18 mouse cellular contexts compared by ENCODE assay signal in the genomic region with DNA sequence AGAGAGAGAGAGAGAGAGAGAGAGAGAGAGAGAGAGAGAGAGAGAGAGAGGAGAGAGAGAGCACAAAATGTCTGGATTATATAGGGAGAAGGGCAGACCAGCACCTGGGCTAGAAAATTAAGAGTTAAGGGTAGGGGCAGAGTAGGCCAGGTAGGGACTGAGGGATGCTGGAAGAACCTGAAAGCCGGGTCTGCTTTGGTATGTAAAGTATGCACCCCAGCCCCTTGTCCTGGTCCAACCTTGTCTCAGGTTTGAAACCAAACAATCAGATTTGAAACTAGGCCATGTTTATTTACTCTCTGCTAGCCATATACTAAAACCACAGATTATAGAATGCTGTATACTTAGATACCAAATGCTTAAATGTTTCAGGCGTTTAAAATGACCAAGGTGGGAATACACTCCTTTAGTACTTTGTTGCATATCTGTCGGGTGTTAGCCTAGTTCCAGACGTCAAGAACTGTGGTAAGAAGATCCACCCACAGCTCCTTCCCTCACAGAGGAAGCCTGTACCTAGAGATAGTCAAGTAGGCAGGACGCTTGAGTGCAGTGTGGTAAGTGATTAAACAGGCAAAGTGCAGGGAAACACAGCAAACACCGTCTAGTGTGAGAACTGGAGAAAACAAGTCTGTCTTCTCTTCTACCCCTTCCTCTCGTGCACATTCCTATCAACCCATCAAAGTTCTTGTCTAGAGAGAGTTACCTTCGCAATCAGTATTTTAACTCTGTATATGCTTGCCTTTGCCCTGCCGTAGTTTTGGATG. TPM values are rescaled to one million over a fixed set of nuclear protein-coding genes. Genes with fewer than 3 reads are reported as not detected.
DNase-seq lines count a peak whose midpoint lies in the region; ATAC-seq and TF ChIP-seq lines count a peak whose summit lies in the region.
"Had no signal": no experiment of that assay in that cellular context is flagged by ENCODE, and none has a peak within 500 bp of the region (broad histone marks: within the 10 kb centered on the region; RNA-seq: fewer than 3 reads in every experiment).

No protein-coding gene starts in this region.

- H3K9ac ChIP-seq in lung, embryonic 15.5 days: no peak overlapping the region
- H3K9ac ChIP-seq in liver, embryonic 14.5 days (replicated peaks): peak overlapping the region; percentile 39
- no peak overlapping the region for H3K9ac ChIP-seq in intestine, postnatal 0 days (ENCODE audit: low read depth, low read length)
- H3K9ac ChIP-seq: hindbrain, embryonic 15.5 days; limb, embryonic 13.5 days had no signal

- intact Hi-C loops in left cerebral cortex, adult 2 months (cut with DNase I): no loop called here

- no peak overlapping the region for H3K4me2 ChIP-seq in lung, embryonic 15.5 days
- peak overlapping the region; percentile 66 for H3K4me2 ChIP-seq in liver, embryonic 14.5 days (ENCODE audit: low read depth)
- H3K4me2 ChIP-seq in intestine, postnatal 0 days (replicated peaks; ENCODE audit: low read depth): no peak overlapping the region
- H3K4me2 ChIP-seq: hindbrain, embryonic 15.5 days; limb, embryonic 13.5 days had no signal

- TF ChIP-seq CTCF in liver, embryonic 14.5 days (IDR thresholded peaks at IDR 0.05; ENCODE audit: low read depth): no peak
- TF ChIP-seq CTCF in intestine, postnatal 0 days (IDR thresholded peaks at IDR 0.05; ENCODE audit: low read depth): no peak
- no peak for TF ChIP-seq CTCF in left cerebral cortex, adult 2 months (IDR thresholded peaks at IDR 0.05)

- WGBS in lung, embryonic 15.5 days: 34% methylated on average over 9 of the region's 9 CpGs
- 10% methylated on average over 9 of the region's 9 CpGs for WGBS in liver, embryonic 14.5 days (ENCODE audit: insufficient replicate concordance)
- WGBS in intestine, postnatal 0 days: 44% methylated on average over 9 of the region's 9 CpGs

- peak; percentile 85 for TF ChIP-seq EP300 in liver, embryonic 14.5 days (IDR thresholded peaks at IDR 0.05; ENCODE audit: low read depth)

- ATAC-seq in lung, embryonic 15.5 days (ENCODE audit: borderline replicate concordance, extremely low read depth, low FRiP score, low TSS enrichment): peak; percentile 42; the same call in 1 of the 2 replicates
- ATAC-seq in common myeloid progenitor, adult 5-6 weeks (replicated peaks; ENCODE audit: low read depth, poor library complexity, severe bottlenecking): peak; percentile 99
- ATAC-seq in liver, embryonic 14.5 days (ENCODE audit: insufficient read depth): peak; percentile 98
- no peak for ATAC-seq in intestine, postnatal 0 days

- no peaks in the 10 kb centered on the region for H3K9me3 ChIP-seq in lung, embryonic 15.5 days
- no peaks in the 10 kb centered on the region for H3K9me3 ChIP-seq in liver, embryonic 14.5 days (ENCODE audit: control insufficient read depth, low read length)
- no peaks in the 10 kb centered on the region for H3K9me3 ChIP-seq in intestine, postnatal 0 days (ENCODE audit: control insufficient read depth)
- H3K9me3 ChIP-seq: G1E; hindbrain, embryonic 15.5 days; limb, embryonic 13.5 days had no signal

- H3K4me1 ChIP-seq in lung, embryonic 15.5 days: peaks cover 11% of the 10 kb centered on the region
- peaks cover 5 to 24% of the 10 kb centered on the region in 2 experiments; a peak in 3 of 4 replicates for H3K4me1 ChIP-seq in liver, embryonic 14.5 days (replicated peaks; ENCODE audit: control insufficient read depth in 2 of 2, insufficient read depth in 2 of 2, low read length in 1 of 2)
- no peaks in the 10 kb centered on the region for H3K4me1 ChIP-seq in intestine, postnatal 0 days (replicated peaks; ENCODE audit: control insufficient read depth, insufficient read depth, low read length)
- H3K4me1 ChIP-seq: hindbrain, embryonic 15.5 days; limb, embryonic 13.5 days had no signal

- no peak overlapping the region for H3K4me3 ChIP-seq in lung, embryonic 15.5 days
- peak overlapping the region; percentile 31; a peak in 2 of 4 replicates for H3K4me3 ChIP-seq in liver, embryonic 14.5 days (ENCODE audit: insufficient read depth in 1 of 2, low read depth in 2 of 2, low read length in 2 of 2)
- no peak overlapping the region for H3K4me3 ChIP-seq in intestine, postnatal 0 days (ENCODE audit: low read depth, low read length)
- H3K4me3 ChIP-seq in left cerebral cortex, adult 2 months: no peak overlapping the region
- H3K4me3 ChIP-seq: hindbrain, embryonic 15.5 days; limb, embryonic 13.5 days had no signal

- H3K27me3 ChIP-seq in lung, embryonic 15.5 days: no peaks in the 10 kb centered on the region
- no peaks in the 10 kb centered on the region for H3K27me3 ChIP-seq in liver, embryonic 14.5 days (ENCODE audit: control insufficient read depth, insufficient read depth, low read length)
- no peaks in the 10 kb centered on the region for H3K27me3 ChIP-seq in intestine, postnatal 0 days (replicated peaks; ENCODE audit: control insufficient read depth, insufficient read depth, low read length)
- H3K27me3 ChIP-seq: hindbrain, embryonic 15.5 days; limb, embryonic 13.5 days had no signal

- H3K27ac ChIP-seq in lung, embryonic 15.5 days: 0 out of 2 replicates have a peak overlapping the region, but pooled peaks have one; percentile 0
- H3K27ac ChIP-seq in liver, embryonic 14.5 days: peak overlapping the region; percentile 85
- H3K27ac ChIP-seq in intestine, postnatal 0 days (ENCODE audit: low read depth, low read length): no peak overlapping the region
- H3K27ac ChIP-seq in left cerebral cortex, adult 2 months: no peak overlapping the region
- H3K27ac ChIP-seq: hindbrain, embryonic 15.5 days; limb, embryonic 13.5 days had no signal

- H3K36me3 ChIP-seq in lung, embryonic 15.5 days: no peaks in the 10 kb centered on the region
- H3K36me3 ChIP-seq in liver, embryonic 14.5 days (replicated peaks; ENCODE audit: control insufficient read depth, insufficient read depth, low read depth): no peaks in the 10 kb centered on the region
- no peaks in the 10 kb centered on the region for H3K36me3 ChIP-seq in intestine, postnatal 0 days (ENCODE audit: control insufficient read depth, insufficient read depth)
- H3K36me3 ChIP-seq: G1E; hindbrain, embryonic 15.5 days; limb, embryonic 13.5 days had no signal

- DNase-seq in lung, postnatal 14 days: no peak
- peak; percentile 93 for DNase-seq in MEL-GATA-1-ER (ENCODE audit: extremely low read depth, low read depth)
- DNase-seq in liver, embryonic 14.5 days (ENCODE audit: low read depth in 3 of 3, low spot score in 3 of 3): peak; percentile 65 to 66 (median 66)
- DNase-seq in heart, adult 9 months (ENCODE audit: low spot score in 2 of 2): no peak
- no peak for DNase-seq in left cerebral cortex, adult 2 months (ENCODE audit: extremely low spot score in 1 of 2, low spot score in 2 of 2)
- DNase-seq: adrenal gland, adult 8-10 months; cerebellum, adult 9-11 months; gastrocnemius, postnatal 14 days; kidney, adult 2 months; layer of hippocampus, postnatal 36 days; right cerebral cortex, postnatal 4 days had no signal

RNA-seq across cellular contexts. Expression of a gene that starts 20.2 kb away (rescaled TPM):
- 1.7 and 1.9 TPM in 2 replicates for polyA plus RNA-seq in lung, embryonic 15.5 days (2015; fragmentation: Nextera tagmentation; extraction: Ambion mirVana)
- total RNA-seq in common myeloid progenitor, adult 5-6 weeks (2017): 1.6 TPM in 1 of 2 replicates, not detected in the other
- 0.12 and 0.64 TPM in 2 replicates for polyA plus RNA-seq in liver, embryonic 14.5 days (2012; rRNA removed)
- polyA plus RNA-seq in liver, embryonic 14.5 days (2014; fragmentation: Nextera tagmentation; extraction: Ambion mirVana): 0.86 and 2.4 TPM in 2 replicates
- 0.26 and 0.58 TPM in 2 replicates for polyA plus RNA-seq in intestine, postnatal 0 days (2015; fragmentation: Nextera tagmentation; extraction: Ambion mirVana)
- under 1 TPM in 1 of 2 experiments, not detected in 1; 0.16 TPM for total RNA-seq in left cerebral cortex, adult 2 months (2021)
- total RNA-seq: G1E; monocyte, adult 5-6 weeks had no signal
- polyA plus RNA-seq: G1E had no signal

RNA-seq across cellular contexts. Expression of a gene that starts 38.5 kb away (rescaled TPM):
- 49.1 and 53.0 TPM in 2 replicates for polyA plus RNA-seq in lung, embryonic 15.5 days (2015; fragmentation: Nextera tagmentation; extraction: Ambion mirVana)
- total RNA-seq in common myeloid progenitor, adult 5-6 weeks (2017): 7.6 and 8.7 TPM in 2 replicates
- polyA plus RNA-seq in liver, embryonic 14.5 days (2012; rRNA removed): 0.96 and 1.5 TPM in 2 replicates
- 2.3 and 3.0 TPM in 2 replicates for polyA plus RNA-seq in liver, embryonic 14.5 days (2014; fragmentation: Nextera tagmentation; extraction: Ambion mirVana)
- polyA plus RNA-seq in intestine, postnatal 0 days (2015; fragmentation: Nextera tagmentation; extraction: Ambion mirVana): 10.5 and 11.7 TPM in 2 replicates
- total RNA-seq in left cerebral cortex, adult 2 months (2021): 1 to 10 TPM; 6.2 to 6.5 TPM
- polyA plus RNA-seq: G1E had no signal

Comparison
In these comparisons a context has a peak if more than half of its experiments do, and no peak if none do; other contexts are left out.
1. H3K27ac ChIP-seq: peak in lung, embryonic 15.5 days (single experiment) and liver, embryonic 14.5 days (single experiment); none in intestine, postnatal 0 days (single experiment) and left cerebral cortex, adult 2 months (single experiment).
2. H3K4me3 ChIP-seq: peak in liver, embryonic 14.5 days (2 of 2); none in lung, embryonic 15.5 days (single experiment), intestine, postnatal 0 days (single experiment) and left cerebral cortex, adult 2 months (single experiment).
3. DNase-seq: peak in MEL-GATA-1-ER (single experiment) and liver, embryonic 14.5 days (3 of 3); none in lung, postnatal 14 days (single experiment), heart, adult 9 months (0 of 2) and left cerebral cortex, adult 2 months (0 of 2).